Mouse (Mus musculus) myocyte (in vitro differentiated cells): ENCODE results near the gene Aspg.

ENCODE experiments used
- CEBPB ChIP-seq: IDR thresholded peaks from 2 replicates; pipeline ENCODE4 v1.6.1; 2011; ENCODE audit warnings: mild to moderate bottlenecking, moderate library complexity; ENCODE audit not compliant: poor library complexity, insufficient read depth, severe bottlenecking
- E2F4 ChIP-seq: IDR thresholded peaks from one replicate; pipeline ENCODE4 v1.6.1; 2011; ENCODE audit warnings: mild to moderate bottlenecking, control low read depth, moderate library complexity; ENCODE audit not compliant: insufficient read depth
- MAX ChIP-seq: IDR thresholded peaks from one replicate; pipeline ENCODE4 v1.6.1; 2011; ENCODE audit warnings: low read depth, mild to moderate bottlenecking, control low read depth
- MYOD1 ChIP-seq, 3 experiments: IDR thresholded peaks; one replicate each; pipeline ENCODE4 v1.6.1; 2011; ENCODE audit warnings: control low read depth in 2 of 3, low read depth in 2 of 3, mild to moderate bottlenecking in 2 of 3, moderate library complexity in 1 of 3; ENCODE audit not compliant: insufficient read length in 2 of 3, control insufficient read depth in 1 of 3
- MYOG ChIP-seq, 3 experiments: IDR thresholded peaks; one replicate each; pipeline ENCODE4 v1.6.1; 2011; ENCODE audit warnings: control low read depth in 2 of 3, low read depth in 2 of 3, mild to moderate bottlenecking in 2 of 3; ENCODE audit not compliant: insufficient read length in 2 of 3, control insufficient read depth in 1 of 3, insufficient read depth in 1 of 3
- POLR2A ChIP-seq: IDR thresholded peaks from one replicate; pipeline ENCODE4 v1.6.1; 2011; ENCODE audit warnings: low read depth, mild to moderate bottlenecking, control low read depth, moderate library complexity; ENCODE audit not compliant: insufficient read length
- POLR2AphosphoS2 ChIP-seq: IDR thresholded peaks from one replicate; pipeline ENCODE4 v1.6.1; 2011; ENCODE audit warnings: low read depth, control low read depth; ENCODE audit not compliant: insufficient read length
- REST ChIP-seq: IDR thresholded peaks from one replicate; pipeline ENCODE4 v1.6.1; 2011; ENCODE audit warnings: mild to moderate bottlenecking, control low read depth, moderate library complexity; ENCODE audit not compliant: insufficient read depth, insufficient read length
- SRF ChIP-seq: IDR thresholded peaks from one replicate; pipeline ENCODE4 v1.6.1; 2011; ENCODE audit warnings: low read depth; ENCODE audit not compliant: control insufficient read depth, insufficient read length
- TCF12 ChIP-seq: IDR thresholded peaks from one replicate; pipeline ENCODE4 v1.6.1; 2011; ENCODE audit warnings: mild to moderate bottlenecking, control low read depth; ENCODE audit not compliant: poor library complexity, insufficient read depth, severe bottlenecking
- TCF3 ChIP-seq: IDR thresholded peaks from one replicate; pipeline ENCODE4 v1.6.1; 2011; ENCODE audit warnings: low read depth, control low read depth; ENCODE audit not compliant: insufficient read length
- USF1 ChIP-seq: IDR thresholded peaks from one replicate; pipeline ENCODE4 v1.6.1; 2011; ENCODE audit warnings: low read depth, mild to moderate bottlenecking, control low read depth, moderate library complexity

DNA sequence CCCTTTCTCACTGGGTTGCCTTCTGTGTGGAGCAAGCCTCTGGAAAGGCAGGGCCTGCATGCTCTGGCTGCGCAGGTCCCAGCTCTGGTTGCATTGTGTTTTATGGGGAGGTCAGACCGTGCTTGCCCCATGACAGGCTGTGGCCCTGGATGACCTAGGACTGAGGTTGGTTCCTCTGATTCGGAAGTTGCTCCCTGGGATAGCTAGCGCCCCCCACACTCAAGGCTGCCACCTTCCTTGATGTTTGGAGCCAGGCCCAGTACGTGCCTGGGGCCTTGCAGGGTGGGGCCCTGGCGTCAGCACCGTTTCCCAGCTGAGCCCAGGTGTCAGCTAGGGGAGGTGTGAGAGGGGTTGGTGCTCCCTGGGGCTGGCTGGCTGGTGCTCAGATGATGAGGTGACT lies 43.5 kb downstream of the Aspg start:
- TF ChIP-seq MAX (no peak), TCF12 (no peak), MYOG (IDR thresholded peaks at IDR 0.05; ENCODE audit: control insufficient read depth in 1 of 3, insufficient read depth in 1 of 3, insufficient read length in 2 of 3, low read depth in 2 of 3) (no peak), POLR2A (no peak), USF1 (no peak), REST (no peak), POLR2AphosphoS2 (no peak), MYOD1 (IDR thresholded peaks at IDR 0.05; ENCODE audit: control insufficient read depth in 1 of 3, insufficient read length in 2 of 3, low read depth in 2 of 3) (no peak), CEBPB (no peak), E2F4 (no peak), SRF (no peak), TCF3 (no peak)
